Mouse (Mus musculus) cerebellum, adult 2 months (tissue): ENCODE results near the gene Tmtc4.

ENCODE experiments used
- CTCF ChIP-seq: fragments of 200-500 bp; IDR thresholded peaks from 2 replicates; pipeline ENCODE4 v1.5.1; 2011; ENCODE audit warnings: low read depth, mild to moderate bottlenecking, control low read depth, low read length, moderate library complexity, borderline replicate concordance; ENCODE audit not compliant: insufficient read depth
- POLR2A ChIP-seq: fragments of 200-500 bp; IDR thresholded peaks from 2 replicates; pipeline ENCODE4 v1.6.1; 2011; ENCODE audit warnings: low read length, control low read depth, borderline replicate concordance; ENCODE audit not compliant: insufficient read depth

GRCm38 (mm10) chr14:123003715-123004114, 19.9 kb upstream of the Tmtc4 start:
- TF ChIP-seq POLR2A (no peak), CTCF (no peak)
